Mouse (Mus musculus) macrophage (primary cell): ENCODE results near the gene Rpl29. TPM values are rescaled to one million over a fixed set of nuclear protein-coding genes. Genes with fewer than 3 reads are reported as not detected.

Source experiments
- H3K27ac ChIP-seq: fragments of 350-480 bp; formaldehyde crosslinking; 2 replicates; pipeline ENCODE4 v1.9.0; 2021
- H3K36me3 ChIP-seq: fragments of 350-480 bp; formaldehyde crosslinking; 2 replicates; pipeline ENCODE4 v1.9.0; 2021; ENCODE audit errors: inconsistent target
- H3K4me3 ChIP-seq: fragments of 350-480 bp; formaldehyde crosslinking; 2 replicates; pipeline ENCODE4 v1.9.0; 2021; ENCODE audit errors: inconsistent target
- H3K79me2 ChIP-seq: fragments of 350-480 bp; formaldehyde crosslinking; 2 replicates; pipeline ENCODE4 v1.9.0; 2021; ENCODE audit errors: inconsistent target
- WGBS: methylation state at CpG from one replicate; pipeline ENCODE4 v1.1.7; 2026; ENCODE audit warnings: inconsistent platforms; ENCODE audit not compliant: missing documents; 5-methylcytosine and 5-hydroxymethylcytosine counted together
- polyA plus RNA-seq: library from polyadenylated mRNA; stranded (reverse); fragments of 250-400 nt; gene quantifications from 3 replicates; pipeline ENCODE4 v1.2.4, GENCODE M21; 2018; ENCODE audit warnings: inconsistent platforms

Gene Rpl29
- polyA plus RNA-seq, 1 experiment from 2014 or later: 891 TPM

GRCm38 (mm10) chr9:106442680-106443079 lies 13.4 kb downstream of the Rpl29 start:
- 97% methylated on average over 5 of the region's 5 CpGs for WGBS
- no peaks in the 10 kb centered on the region for H3K36me3 ChIP-seq

GRCm38 (mm10) chr9:106444836-106445235 lies 15.6 kb downstream of the Rpl29 start:
- no peaks in the 10 kb centered on the region for H3K79me2 ChIP-seq
- H3K4me3 ChIP-seq: no peak overlapping the region
- 91% methylated on average over 4 of the region's 4 CpGs for WGBS
- H3K36me3 ChIP-seq: no peaks in the 10 kb centered on the region
- no peak overlapping the region for H3K27ac ChIP-seq

More at GRCm38 (mm10) chr9:106442680-106443079, 13.4 kb downstream of the Rpl29 start:
- H3K27ac ChIP-seq: no peak overlapping the region
- H3K4me3 ChIP-seq: no peak overlapping the region
- H3K79me2 ChIP-seq: no peaks in the 10 kb centered on the region

- Histone ChIP-seq H3K79me2 (no peaks in the 10 kb centered on the region), H3K4me3 (peak within 1 kb of the TSS; percentile 56), H3K27ac (peak within 1 kb of the TSS; percentile 27; the same call in 1 of the 2 replicates), H3K36me3 (no peaks in the 10 kb centered on the region)
- WGBS: under 1% methylated on average over 22 of the region's 24 CpGs
Measured at GRCm38 (mm10) chr9:106447348-106447747, 18.1 kb downstream of the Rpl29 start, which contains the start of the genes Abhd14b and Abhd14a. TSS of gene Abhd14b (plus strand) at chr9:106447459. TSS of gene Abhd14a (minus strand) at chr9:106447678.

GRCm38 (mm10) chr9:106447951-106448350 lies 18.7 kb downstream of the Rpl29 start:
- no peaks in the 10 kb centered on the region for H3K79me2 ChIP-seq
- H3K36me3 ChIP-seq: no peaks in the 10 kb centered on the region
- peak overlapping the region; percentile 27; the same call in 1 of the 2 replicates for H3K27ac ChIP-seq
- H3K4me3 ChIP-seq: peak overlapping the region; percentile 56
- WGBS: 36% methylated on average over 9 of the region's 9 CpGs

- Histone ChIP-seq H3K4me3 (peak overlapping the region; percentile 56), H3K79me2 (no peaks in the 10 kb centered on the region), H3K36me3 (no peaks in the 10 kb centered on the region), H3K27ac (peak overlapping the region; percentile 27; the same call in 1 of the 2 replicates)
- WGBS: 1% methylated on average over 23 of the region's 23 CpGs
Measured at GRCm38 (mm10) chr9:106448498-106449031, 19.3 kb downstream of the Rpl29 start.

DNA sequence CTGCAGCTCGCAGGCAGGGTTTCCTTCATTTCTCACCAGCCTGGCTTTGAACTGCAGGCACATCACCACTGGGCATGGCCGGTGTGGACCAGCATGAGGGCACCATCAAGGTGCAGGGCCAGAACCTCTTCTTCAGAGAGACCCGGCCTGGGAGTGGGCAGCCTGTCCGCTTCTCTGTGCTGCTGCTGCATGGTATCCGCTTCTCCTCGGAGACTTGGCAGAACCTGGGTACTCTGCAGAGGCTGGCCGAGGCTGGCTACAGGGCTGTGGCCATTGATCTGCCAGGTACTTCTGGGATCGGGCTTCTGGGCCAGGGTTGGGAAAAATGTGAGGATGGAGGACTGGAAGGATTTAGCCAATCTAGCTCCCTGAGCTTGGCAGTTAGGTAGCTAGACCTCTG lies 20.7 kb downstream of the Rpl29 start:
- no peak overlapping the region for H3K4me3 ChIP-seq
- H3K36me3 ChIP-seq: no peaks in the 10 kb centered on the region
- no peaks in the 10 kb centered on the region for H3K79me2 ChIP-seq
- H3K27ac ChIP-seq: no peak overlapping the region
- 94% methylated on average over 8 of the region's 8 CpGs for WGBS

GRCm38 (mm10) chr9:106450661-106451060 lies 21.4 kb downstream of the Rpl29 start:
- Histone ChIP-seq H3K27ac (no peak overlapping the region), H3K4me3 (no peak overlapping the region), H3K36me3 (no peaks in the 10 kb centered on the region), H3K79me2 (no peaks in the 10 kb centered on the region)
- 90% methylated on average over 9 of the region's 9 CpGs for WGBS

- H3K36me3 ChIP-seq: no peaks in the 10 kb centered on the region
- WGBS: 91% methylated on average over 10 of the region's 11 CpGs
Measured at GRCm38 (mm10) chr9:106451298-106451697, 22.0 kb downstream of the Rpl29 start.

DNA sequence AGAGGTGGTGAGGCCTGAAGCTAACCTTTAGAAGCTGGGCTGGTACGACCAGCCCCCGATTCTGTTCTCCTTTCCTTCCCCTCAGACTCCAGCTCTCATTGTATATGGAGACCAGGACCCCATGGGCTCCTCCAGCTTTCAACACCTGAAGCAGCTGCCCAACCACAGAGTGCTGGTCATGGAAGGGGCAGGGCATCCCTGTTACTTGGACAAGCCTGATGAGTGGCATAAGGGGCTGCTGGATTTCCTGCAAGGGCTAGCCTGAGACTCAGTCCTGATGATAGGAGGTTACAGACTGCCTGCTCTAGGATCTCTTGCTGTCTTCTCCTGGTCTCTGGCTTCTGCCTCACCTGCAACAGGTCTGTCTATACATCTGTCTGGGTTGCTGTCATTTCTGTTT lies 22.6 kb downstream of the Rpl29 start:
- Histone ChIP-seq H3K36me3 (no peaks in the 10 kb centered on the region), H3K27ac (no peak overlapping the region), H3K4me3 (no peak overlapping the region), H3K79me2 (no peaks in the 10 kb centered on the region)
- 69% methylated on average over 2 of the region's 2 CpGs for WGBS

More at GRCm38 (mm10) chr9:106451298-106451697, 22.0 kb downstream of the Rpl29 start:
- no peak overlapping the region for H3K4me3 ChIP-seq
- no peaks in the 10 kb centered on the region for H3K79me2 ChIP-seq
- no peak overlapping the region for H3K27ac ChIP-seq

GRCm38 (mm10) chr9:106452351-106452750 lies 23.1 kb downstream of the Rpl29 start:
- no peak overlapping the region for H3K27ac ChIP-seq
- WGBS: 82% methylated on average over 6 of the region's 6 CpGs
- H3K79me2 ChIP-seq: no peaks in the 10 kb centered on the region
- no peaks in the 10 kb centered on the region for H3K36me3 ChIP-seq
- H3K4me3 ChIP-seq: no peak overlapping the region

- no peaks in the 10 kb centered on the region for H3K36me3 ChIP-seq
- H3K79me2 ChIP-seq: no peaks in the 10 kb centered on the region
- H3K4me3 ChIP-seq: no peak overlapping the region
- no peak overlapping the region for H3K27ac ChIP-seq
- 88% methylated on average over 6 of the region's 7 CpGs for WGBS
Measured at GRCm38 (mm10) chr9:106452821-106453220, 23.6 kb downstream of the Rpl29 start.

DNA sequence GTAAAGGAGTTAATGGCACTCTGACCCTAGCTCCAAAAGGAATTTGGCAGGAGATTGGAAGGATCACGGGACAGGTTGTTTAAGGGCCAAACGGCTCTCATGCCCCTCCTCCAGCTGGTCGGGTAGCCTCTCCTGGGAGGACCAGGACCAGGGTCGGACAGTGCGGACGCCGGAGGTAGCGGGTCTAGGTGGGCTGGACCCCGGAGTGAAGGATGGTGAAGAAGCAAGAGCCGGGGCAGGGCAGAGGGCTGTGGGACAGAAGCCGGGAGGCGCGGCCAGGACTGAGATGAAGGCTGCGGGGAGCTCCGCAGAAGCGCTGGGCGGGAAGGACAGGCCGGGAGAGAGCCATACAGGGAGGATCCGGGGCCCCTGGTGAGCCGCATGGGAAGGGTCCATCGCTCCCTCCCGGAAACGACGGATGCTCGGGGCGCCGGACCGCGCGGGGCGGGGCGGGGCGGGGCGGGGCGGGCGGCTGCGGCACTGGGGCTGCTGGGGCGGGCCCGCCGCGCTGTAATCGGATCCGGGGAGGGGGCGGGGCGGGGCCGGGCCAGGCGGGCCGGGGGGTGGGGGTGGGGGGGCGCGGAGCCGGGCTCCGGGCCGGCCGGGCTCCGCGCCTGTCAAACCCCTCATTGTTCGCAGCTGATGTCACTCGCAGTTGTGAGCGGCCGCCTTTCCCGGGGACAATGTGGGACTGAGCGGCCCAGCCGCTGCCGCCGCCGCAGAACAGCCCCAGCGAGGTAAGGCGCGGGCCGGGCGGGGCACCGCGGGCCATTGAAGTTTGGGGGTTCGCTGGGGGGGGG lies 24.2 kb downstream of the Rpl29 start, which contains the start of gene Pcbp4:
Gene Pcbp4, plus strand, starts transcription at position 21 of the 800 bp plus-strand sequence.
- H3K4me3 ChIP-seq: peak within 1 kb of the TSS; percentile 17; the same call in 1 of the 2 replicates
- H3K36me3 ChIP-seq: no peaks in the 10 kb centered on the region
- no peak within 1 kb of the TSS for H3K27ac ChIP-seq
- H3K79me2 ChIP-seq: no peaks in the 10 kb centered on the region
- 2% methylated on average over 54 of the region's 74 CpGs for WGBS

DNA sequence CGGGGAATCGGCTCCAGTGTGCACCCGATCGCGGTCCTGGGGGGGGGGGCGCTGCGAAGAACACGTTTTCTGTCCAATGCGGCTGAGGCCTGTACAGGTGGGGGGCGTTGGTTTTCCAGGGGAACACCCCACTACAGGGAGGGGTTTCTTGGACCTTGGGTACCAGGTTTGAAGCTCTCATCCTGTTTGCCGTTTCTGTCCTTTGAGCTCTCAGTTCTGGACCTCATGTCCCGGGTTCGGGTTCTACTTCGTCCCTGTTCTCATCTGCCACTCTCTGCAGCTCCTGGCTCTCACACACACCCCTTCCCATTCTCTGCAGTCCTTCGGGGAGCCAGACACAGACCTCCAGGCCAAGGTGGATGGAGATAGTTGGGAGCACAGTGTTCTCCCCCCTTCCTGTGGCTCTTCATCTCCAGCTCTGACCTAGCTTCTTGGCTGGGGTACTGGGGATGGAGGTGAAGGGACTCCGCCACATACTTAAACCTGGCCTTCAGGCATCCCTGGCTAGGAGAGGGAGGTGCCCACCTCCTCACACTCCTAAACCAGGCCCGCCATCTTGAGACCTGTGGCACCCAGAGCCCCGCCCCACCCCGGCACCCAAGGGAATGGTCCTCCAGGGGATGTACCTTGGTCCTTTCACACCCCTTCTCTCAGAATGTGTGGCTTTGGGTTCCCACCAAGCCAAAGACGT lies 25.0 kb downstream of the Rpl29 start:
- Histone ChIP-seq H3K27ac (no peak overlapping the region), H3K4me3 (peak overlapping the region; percentile 15; the same call in 1 of the 2 replicates), H3K36me3 (no peaks in the 10 kb centered on the region), H3K79me2 (no peaks in the 10 kb centered on the region)
- 32% methylated on average over 19 of the region's 20 CpGs for WGBS

- no peak overlapping the region for H3K4me3 ChIP-seq
- 81% methylated on average over 17 of the region's 17 CpGs for WGBS
- H3K27ac ChIP-seq: no peak overlapping the region
- H3K36me3 ChIP-seq: no peaks in the 10 kb centered on the region
- H3K79me2 ChIP-seq: no peaks in the 10 kb centered on the region
Measured at GRCm38 (mm10) chr9:106454888-106455681, 25.8 kb downstream of the Rpl29 start.
